Mouse (Mus musculus) granulocyte monocyte progenitor cell, adult 5-6 weeks (primary cell): ENCODE measurements around the gene D430019H16Rik. TPM values are rescaled to one million over a fixed set of nuclear protein-coding genes. Genes with fewer than 3 reads are reported as not detected.

Experiments
- ATAC-seq: replicated peaks from 2 replicates; pipeline ENCODE4 v1.8.0; 2016; ENCODE audit warnings: mild to moderate bottlenecking, moderate TSS enrichment, inconsistent platforms; ENCODE audit not compliant: poor library complexity, severe bottlenecking
- total RNA-seq, 2 experiments: library from RNA; stranded (forward) in 1 of 2; stranded (reverse) in 1 of 2; fragments of 200-712, 200-1000 nt in 1 of 2; fragments of >200 nt in 1 of 2; fragmentation: Nextera tagmentation in 1 of 2; gene quantifications; 2 replicates each; pipeline ENCODE4 v1.2.3; 2014 to 2017

Gene D430019H16Rik
- total RNA-seq, 2 experiments from 2014 or later: not detected

DNA sequence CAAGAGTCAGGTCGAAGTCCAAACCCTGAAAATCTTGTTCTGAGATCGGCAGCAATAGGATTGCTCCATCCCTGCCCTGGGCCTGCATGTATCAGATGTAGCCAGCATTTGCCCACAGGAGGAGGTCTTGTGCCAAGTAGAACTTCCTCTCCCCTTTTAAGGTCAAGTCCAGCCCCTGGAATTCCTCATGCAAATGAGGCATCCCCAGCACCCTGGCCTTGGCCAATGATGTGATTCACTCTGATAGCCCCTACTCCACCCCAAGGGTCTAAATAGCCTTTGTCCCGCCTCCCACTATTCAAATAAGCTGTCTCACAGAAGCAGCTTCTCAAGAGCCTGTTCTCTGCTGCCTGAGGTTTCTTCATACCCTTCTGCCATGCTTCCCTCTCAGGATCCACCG, 81.2 kb downstream of the D430019H16Rik start:
- ATAC-seq: peak; percentile 33

DNA sequence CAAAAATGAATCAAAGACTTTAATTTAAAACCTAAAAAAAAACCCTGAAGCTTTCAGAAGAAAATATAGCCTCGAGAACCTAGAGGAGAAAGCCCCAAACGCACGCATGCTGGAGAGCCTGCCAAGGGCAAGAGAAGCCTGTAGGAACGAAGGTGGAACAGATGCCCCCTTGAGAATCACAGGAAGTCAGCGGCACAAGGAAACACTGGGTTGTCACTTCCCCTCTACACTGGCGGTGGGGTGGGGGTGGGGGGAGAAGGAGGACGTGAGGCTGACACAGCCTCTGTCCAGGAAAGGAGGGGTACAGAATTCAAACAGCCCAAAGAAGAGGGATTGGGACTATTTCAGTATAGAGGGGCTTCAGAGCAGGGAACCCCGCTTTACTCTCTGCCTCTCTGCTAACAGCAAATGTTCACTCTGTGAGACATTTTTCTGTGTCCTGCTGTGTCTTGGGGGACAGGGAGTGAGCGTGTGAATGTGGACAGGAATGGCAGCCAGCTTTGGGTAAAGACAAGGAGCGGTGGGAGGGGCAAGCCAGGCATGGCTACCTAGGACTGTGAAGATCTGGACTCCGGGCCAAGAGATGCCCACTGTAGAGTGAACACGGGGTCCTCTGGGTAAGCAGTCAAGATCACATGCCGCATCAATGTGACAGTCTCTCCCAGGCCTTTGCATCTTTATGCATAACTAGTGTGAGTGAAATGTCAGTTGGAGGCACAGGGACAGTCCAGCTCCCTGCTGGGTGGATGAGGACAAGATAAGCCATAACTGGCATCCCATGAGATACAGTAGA, 82.5 kb downstream of the D430019H16Rik start:
- peak; percentile 59 for ATAC-seq

DNA sequence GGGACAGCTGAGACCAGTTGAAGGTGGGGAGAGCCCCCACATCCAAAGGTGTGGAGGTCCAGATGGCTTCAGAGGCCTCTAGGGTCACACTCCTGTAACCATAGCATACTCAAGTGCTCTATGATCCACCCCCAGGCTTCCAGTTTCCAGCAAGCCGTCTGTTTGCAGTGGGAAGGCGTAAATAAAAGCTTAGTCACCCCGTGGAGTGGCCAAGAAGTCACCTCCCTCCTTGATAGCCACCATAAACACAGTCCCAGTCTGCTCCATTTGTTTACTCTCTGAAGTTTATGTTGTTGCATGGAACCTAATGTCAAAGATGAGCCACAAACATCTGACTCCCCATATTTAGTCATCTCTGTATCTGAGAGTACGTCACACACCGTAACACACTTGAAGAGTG, 83.5 kb downstream of the D430019H16Rik start:
- no peak for ATAC-seq

DNA sequence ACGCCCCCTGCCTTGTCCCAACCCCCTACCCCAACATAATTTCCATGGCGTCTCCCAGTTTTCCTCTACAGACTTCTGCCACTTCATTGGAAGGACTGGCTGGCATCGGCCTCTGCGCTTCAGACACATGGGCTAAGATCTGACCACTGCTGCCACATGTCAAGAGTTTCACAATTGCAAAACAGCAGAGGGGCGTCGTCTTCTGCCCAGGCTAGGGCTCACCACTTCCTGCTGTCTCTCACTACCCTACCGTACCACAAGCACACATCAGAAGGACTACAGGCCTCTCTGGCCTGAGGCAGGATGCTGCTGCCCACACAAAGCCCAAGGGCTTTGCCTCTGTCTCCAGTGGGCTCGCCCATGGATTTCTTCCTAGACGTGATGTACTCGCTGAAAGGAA, 86.0 kb downstream of the D430019H16Rik start:
- peak; percentile 91 for ATAC-seq

DNA sequence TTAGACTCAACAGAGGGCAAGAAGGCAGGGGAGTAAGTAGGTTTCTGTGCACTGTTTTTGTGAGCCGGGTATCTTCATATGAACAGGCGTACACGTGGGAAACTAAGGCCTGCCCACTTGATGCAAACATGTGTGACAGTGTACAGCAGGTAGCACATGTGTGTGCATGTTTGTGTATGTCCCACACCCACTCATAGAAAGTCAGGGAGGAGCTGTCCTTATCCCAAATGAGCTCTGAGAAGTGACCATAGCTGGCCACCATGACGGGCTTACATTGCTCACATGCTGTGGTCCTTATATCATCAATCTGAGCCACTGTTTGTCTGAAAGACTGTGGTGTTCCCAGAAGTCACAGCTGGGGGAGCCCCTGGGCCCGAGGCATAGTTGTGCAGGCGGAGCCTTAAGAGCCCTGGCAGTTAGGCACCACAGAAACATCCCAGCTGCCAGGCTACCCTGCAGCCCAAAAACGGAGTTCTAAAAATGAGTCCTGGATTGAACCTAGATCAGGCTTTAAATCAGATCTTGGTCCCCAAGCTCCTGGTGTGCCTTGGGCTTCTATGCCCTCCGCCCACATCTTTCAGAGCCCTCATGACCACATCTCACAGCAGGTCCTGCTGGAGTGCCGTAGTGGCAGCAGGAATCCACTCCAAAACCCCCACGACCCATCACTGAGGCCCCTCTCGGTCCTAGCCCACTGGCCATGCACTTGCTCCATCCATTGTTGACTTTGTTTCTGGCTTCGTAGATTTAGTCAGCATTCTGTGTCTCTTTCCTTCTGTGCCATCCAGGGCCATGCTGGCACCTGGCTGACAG, 88.1 kb downstream of the D430019H16Rik start:
- ATAC-seq: no peak

DNA sequence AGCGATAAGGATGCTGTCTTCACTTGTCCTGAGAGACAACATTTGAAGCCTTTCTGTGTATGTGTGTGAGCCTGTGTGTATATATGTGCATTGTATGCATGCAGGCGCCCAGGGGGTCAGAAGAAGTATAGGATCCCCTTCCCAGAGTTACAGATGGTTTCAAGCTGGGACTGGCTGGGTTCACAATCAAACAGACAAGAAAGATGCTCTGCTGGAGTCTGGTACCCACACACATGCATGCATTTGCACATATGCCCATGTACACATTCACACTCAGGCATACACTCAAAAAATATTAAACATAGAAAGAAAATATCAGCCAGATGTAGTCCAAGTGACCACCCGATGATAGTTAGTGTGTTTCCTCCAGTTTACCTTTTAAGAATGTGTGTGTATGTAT, 88.9 kb downstream of the D430019H16Rik start:
- no peak for ATAC-seq

Other genes starting within 250 kb of the D430019H16Rik start
- not detected in 2 replicates for gene Tcl1, start 231.1 kb upstream of the D430019H16Rik start, total RNA-seq (2014; fragmentation: Nextera tagmentation)
- not detected in 2 replicates for gene Tcl1, start 231.1 kb upstream of the D430019H16Rik start, total RNA-seq (2017)
- not detected in 2 replicates for gene Tunar, start 120.0 kb upstream of the D430019H16Rik start, total RNA-seq (2014; fragmentation: Nextera tagmentation)
- not detected in 2 replicates for gene Tunar, start 120.0 kb upstream of the D430019H16Rik start, total RNA-seq (2017)
- gene Bdkrb2, start 109.4 kb downstream of the D430019H16Rik start, total RNA-seq (2014; fragmentation: Nextera tagmentation): not detected in 2 replicates
- gene Bdkrb2, start 109.4 kb downstream of the D430019H16Rik start, total RNA-seq (2017): not detected in 2 replicates
- not detected in 2 replicates for gene Bdkrb1, start 149.2 kb downstream of the D430019H16Rik start, total RNA-seq (2014; fragmentation: Nextera tagmentation)
- gene Bdkrb1, start 149.2 kb downstream of the D430019H16Rik start, total RNA-seq (2017): not detected in 2 replicates
- 12.5 and 16.3 TPM in 2 replicates for gene Gskip, start 231.0 kb downstream of the D430019H16Rik start, total RNA-seq (2014; fragmentation: Nextera tagmentation)
- 10.4 and 15.7 TPM in 2 replicates for gene Gskip, start 231.0 kb downstream of the D430019H16Rik start, total RNA-seq (2017)
- gene Atg2b, start 231.4 kb downstream of the D430019H16Rik start, total RNA-seq (2014; fragmentation: Nextera tagmentation): 38.3 and 40.6 TPM in 2 replicates
- 18.9 and 21.2 TPM in 2 replicates for gene Atg2b, start 231.4 kb downstream of the D430019H16Rik start, total RNA-seq (2017)